Mouse (Mus musculus): ENCODE results near the gene Wdr6. TPM values are rescaled to one million over a fixed set of nuclear protein-coding genes. Genes with fewer than 3 reads are reported as not detected.

Wdr6 gene
- polyA plus RNA-seq, 1 experiment from 2014 or later = 93.7 TPM

MicroRNAs within 50 kb of the gene (microRNA counts, 519-probe panel; counts per million panel counts)
- 3,012 counts per million, percentile 72 among the panel's probes with 10 or more counts for microRNA mmu-miR-191
- microRNA mmu-miR-425 = 2,820 counts per million, percentile 67 among the panel's probes with 10 or more counts

Small RNA genes lying within 50 kb of the gene (microRNA-seq; reads per million reads assigned to microRNA genes)
- gene Gm24083 (ENCODE audit: borderline number of aligned reads) = not detected
- not detected for gene Mir191 (ENCODE audit: borderline number of aligned reads)
- gene Mir425 (ENCODE audit: borderline number of aligned reads) = 2,034 reads per million, percentile 82 among the genes with 10 or more reads in this experiment

Other genes with a start within 250 kb of the Wdr6 start
- gene Gpx1, start 239.8 kb downstream of the Wdr6 start, polyA plus RNA-seq (2015; fragmentation: Nextera tagmentation; extraction: Ambion mirVana) = 713 and 715 TPM in 2 replicates
- 97.5 and 99.4 TPM in 2 replicates for gene Usp4, start 230.9 kb downstream of the Wdr6 start, polyA plus RNA-seq (2015; fragmentation: Nextera tagmentation; extraction: Ambion mirVana)
- 1.0 and 1.1 TPM in 2 replicates for gene 1700102P08Rik, start 185.9 kb downstream of the Wdr6 start, polyA plus RNA-seq (2015; fragmentation: Nextera tagmentation; extraction: Ambion mirVana)
- 1.2 and 1.3 TPM in 2 replicates for gene Ccdc36, start 150.3 kb downstream of the Wdr6 start, polyA plus RNA-seq (2015; fragmentation: Nextera tagmentation; extraction: Ambion mirVana)
- not detected in 2 replicates for gene BC048562, start 142.3 kb downstream of the Wdr6 start, polyA plus RNA-seq (2015; fragmentation: Nextera tagmentation; extraction: Ambion mirVana)
- 58.6 and 60.7 TPM in 2 replicates for gene Ccdc71, start 118.2 kb downstream of the Wdr6 start, polyA plus RNA-seq (2015; fragmentation: Nextera tagmentation; extraction: Ambion mirVana)
- gene Klhdc8b, start 117.2 kb downstream of the Wdr6 start, polyA plus RNA-seq (2015; fragmentation: Nextera tagmentation; extraction: Ambion mirVana) = 33.4 and 35.7 TPM in 2 replicates
- 70.2 and 71.7 TPM in 2 replicates for gene Lamb2, start 99.0 kb downstream of the Wdr6 start, polyA plus RNA-seq (2015; fragmentation: Nextera tagmentation; extraction: Ambion mirVana)
- 69.8 and 75.4 TPM in 2 replicates for gene Usp19, start 88.1 kb downstream of the Wdr6 start, polyA plus RNA-seq (2015; fragmentation: Nextera tagmentation; extraction: Ambion mirVana)
- gene Qars, start 71.0 kb downstream of the Wdr6 start, polyA plus RNA-seq (2015; fragmentation: Nextera tagmentation; extraction: Ambion mirVana) = 114 and 117 TPM in 2 replicates
- 110 and 125 TPM in 2 replicates for gene Qrich1, start 61.9 kb downstream of the Wdr6 start, polyA plus RNA-seq (2015; fragmentation: Nextera tagmentation; extraction: Ambion mirVana)
- gene Impdh2, start 18.5 kb downstream of the Wdr6 start, polyA plus RNA-seq (2015; fragmentation: Nextera tagmentation; extraction: Ambion mirVana) = 172 and 173 TPM in 2 replicates
- gene Ndufaf3, start 11.3 kb downstream of the Wdr6 start, polyA plus RNA-seq (2015; fragmentation: Nextera tagmentation; extraction: Ambion mirVana) = 63.8 and 65.6 TPM in 2 replicates
- gene Dalrd3, start 8.9 kb downstream of the Wdr6 start, polyA plus RNA-seq (2015; fragmentation: Nextera tagmentation; extraction: Ambion mirVana) = 137 and 139 TPM in 2 replicates
- 10.4 and 12.2 TPM in 2 replicates for gene P4htm, start 18.9 kb upstream of the Wdr6 start, polyA plus RNA-seq (2015; fragmentation: Nextera tagmentation; extraction: Ambion mirVana)
- 46.9 and 49.5 TPM in 2 replicates for gene Arih2, start 70.6 kb upstream of the Wdr6 start, polyA plus RNA-seq (2015; fragmentation: Nextera tagmentation; extraction: Ambion mirVana)
- gene Slc25a20, start 83.3 kb upstream of the Wdr6 start, polyA plus RNA-seq (2015; fragmentation: Nextera tagmentation; extraction: Ambion mirVana) = 36.5 and 37.7 TPM in 2 replicates
- gene Prkar2a, start 110.6 kb upstream of the Wdr6 start, polyA plus RNA-seq (2015; fragmentation: Nextera tagmentation; extraction: Ambion mirVana) = 29.0 and 30.7 TPM in 2 replicates
- gene Ip6k2, start 205.1 kb upstream of the Wdr6 start, polyA plus RNA-seq (2015; fragmentation: Nextera tagmentation; extraction: Ambion mirVana) = 89.7 and 101 TPM in 2 replicates
- 16.5 and 20.4 TPM in 2 replicates for gene Nckipsd, start 229.6 kb upstream of the Wdr6 start, polyA plus RNA-seq (2015; fragmentation: Nextera tagmentation; extraction: Ambion mirVana)
- gene Celsr3, start 247.6 kb upstream of the Wdr6 start, polyA plus RNA-seq (2015; fragmentation: Nextera tagmentation; extraction: Ambion mirVana) = 0.53 and 0.58 TPM in 2 replicates

All from embryonic facial prominence, embryonic 15.5 days (tissue).